Mouse (Mus musculus) heart, adult 11 months (tissue): ENCODE results near the gene Afap1l2.

ENCODE experiments used
- DNase-seq: peaks from one replicate; pipeline ENCODE4 v3.0.0; 2022

Gene Afap1l2

GRCm38 (mm10) chr19:56974159-56974558 lies 33.9 kb downstream of the Afap1l2 start:
- no peak for DNase-seq

- no peak for DNase-seq
Measured at GRCm38 (mm10) chr19:56972768-56973167, 35.3 kb downstream of the Afap1l2 start.

GRCm38 (mm10) chr19:56971347-56971746 lies 36.7 kb downstream of the Afap1l2 start:
- no peak for DNase-seq

GRCm38 (mm10) chr19:56963876-56964275 lies 44.2 kb downstream of the Afap1l2 start:
- no peak for DNase-seq

GRCm38 (mm10) chr19:56959601-56960000 lies 48.4 kb downstream of the Afap1l2 start:
- DNase-seq: no peak

- no peak for DNase-seq
Measured at GRCm38 (mm10) chr19:56959057-56959456, 49.0 kb downstream of the Afap1l2 start.

- no peak for DNase-seq
Measured at GRCm38 (mm10) chr19:56958582-56959021, 49.4 kb downstream of the Afap1l2 start.

- no peak for DNase-seq
Measured at GRCm38 (mm10) chr19:56958011-56958410, 50.0 kb downstream of the Afap1l2 start.

GRCm38 (mm10) chr19:56955568-56956513 lies 52.2 kb downstream of the Afap1l2 start:
- no peak for DNase-seq

- DNase-seq: no peak
Measured at GRCm38 (mm10) chr19:56954857-56955256, 53.2 kb downstream of the Afap1l2 start.

- DNase-seq: no peak
Measured at GRCm38 (mm10) chr19:56953856-56954255, 54.2 kb downstream of the Afap1l2 start.

- DNase-seq: no peak
Measured at GRCm38 (mm10) chr19:56950818-56951217, 57.2 kb downstream of the Afap1l2 start.

GRCm38 (mm10) chr19:56949868-56950267 lies 58.2 kb downstream of the Afap1l2 start:
- DNase-seq: no peak

GRCm38 (mm10) chr19:56947971-56948610 lies 59.9 kb downstream of the Afap1l2 start:
- no peak for DNase-seq

- no peak for DNase-seq
Measured at GRCm38 (mm10) chr19:56946727-56947126, 61.3 kb downstream of the Afap1l2 start.

GRCm38 (mm10) chr19:56946277-56946676 lies 61.8 kb downstream of the Afap1l2 start:
- DNase-seq: no peak

- no peak for DNase-seq
Measured at GRCm38 (mm10) chr19:56945621-56946020, 62.4 kb downstream of the Afap1l2 start.

- no peak for DNase-seq
Measured at GRCm38 (mm10) chr19:56944826-56945225, 63.2 kb downstream of the Afap1l2 start.

GRCm38 (mm10) chr19:56944211-56944610 lies 63.8 kb downstream of the Afap1l2 start:
- DNase-seq: peak; percentile 92

- DNase-seq: no peak
Measured at GRCm38 (mm10) chr19:56942216-56942615, 65.8 kb downstream of the Afap1l2 start.

- peak; percentile 98 for DNase-seq
Measured at GRCm38 (mm10) chr19:56940507-56940906, 67.5 kb downstream of the Afap1l2 start.

- peak; percentile 95 for DNase-seq
Measured at GRCm38 (mm10) chr19:56939826-56940225, 68.2 kb downstream of the Afap1l2 start.

- no peak for DNase-seq
Measured at GRCm38 (mm10) chr19:56937911-56938310, 70.1 kb downstream of the Afap1l2 start.

- peak; percentile 70 for DNase-seq
Measured at GRCm38 (mm10) chr19:56936253-56936652, 71.8 kb downstream of the Afap1l2 start.
